Mouse (Mus musculus) CD4-positive, CD25-positive, alpha-beta regulatory T cell, adult 4 months (primary cell): Measurements from ENCODE around the gene Cped1. TPM values are rescaled to one million over a fixed set of nuclear protein-coding genes. Genes with fewer than 3 reads are reported as not detected.

Experiments used
- polyA plus RNA-seq, 2 experiments: library from polyadenylated mRNA; unstranded; fragments of 100-300 nt; shearing (Covaris generic); gene quantifications; one replicate each; pipeline ENCODE4 v1.2.1; 2017

Gene Cped1
- polyA plus RNA-seq, 2 experiments from 2014 or later: 0.15 TPM; not detected in 1

Other genes starting within 250 kb of the Cped1 start
- not detected for gene Tspan12, start 133.4 kb upstream of the Cped1 start, polyA plus RNA-seq
- gene Ing3, start 36.3 kb upstream of the Cped1 start, polyA plus RNA-seq: 100 to 1,000 TPM in 1 of 2 experiments, 10 to 100 TPM in 1; 74.7 to 101 TPM